Mouse (Mus musculus) spleen, embryonic (tissue): ENCODE results near the gene Stac.

Experiments used
- CTCF ChIA-PET: fragments of 350-600 bp; sonication (Branson Sonifier 250); formaldehyde crosslinking; loops from one replicate; lab custom pipeline; 2022; lab: Charles Lee

Gene Stac

DNA sequence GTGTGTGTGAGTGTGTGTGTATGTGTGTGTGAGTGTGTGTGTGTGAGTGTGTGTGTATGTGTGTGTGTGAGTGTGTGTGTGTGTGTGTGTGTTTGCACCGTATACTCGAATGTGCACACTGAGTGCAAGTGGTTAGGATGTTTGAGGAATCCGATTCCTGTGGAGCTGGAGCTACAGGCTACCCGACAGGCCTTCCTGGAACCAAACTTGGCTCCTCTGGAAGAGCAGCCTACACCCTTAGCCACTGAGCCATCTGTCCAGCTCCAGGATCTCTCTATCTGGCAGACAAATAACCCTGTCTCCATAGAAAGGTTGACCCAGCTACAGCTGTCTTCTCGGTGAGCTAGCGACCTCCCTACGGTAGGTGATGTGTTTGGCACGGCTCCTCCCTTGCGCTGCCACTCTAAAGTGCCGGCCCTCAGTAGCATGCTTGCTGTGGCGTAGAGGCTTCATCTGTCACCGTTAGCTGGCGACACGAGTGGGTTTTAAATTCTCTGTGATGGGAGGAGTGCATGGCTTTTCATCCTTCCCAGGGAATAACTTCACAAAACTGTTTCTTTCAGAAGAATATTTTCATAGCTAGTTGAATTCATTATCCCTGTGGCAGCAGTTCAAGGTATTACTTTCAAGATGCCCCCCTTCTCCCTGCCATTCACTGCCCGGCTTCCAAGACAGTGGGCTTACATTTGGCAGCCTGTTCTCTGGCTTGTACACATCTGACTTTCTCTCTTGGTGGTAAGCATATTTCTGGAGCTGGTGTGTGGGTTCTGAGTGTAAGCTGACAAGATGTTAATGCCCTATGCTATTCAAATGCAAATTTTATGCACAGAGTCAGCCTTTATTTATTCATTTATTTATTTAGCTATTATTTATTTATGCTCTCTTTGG, 175.3 kb downstream of the Stac start:
- CTCF ChIA-PET, result no interaction called here
